Mouse (Mus musculus): Measurements from ENCODE around the gene Sarm1. TPM values are rescaled to one million over a fixed set of nuclear protein-coding genes. Genes with fewer than 3 reads are reported as not detected.

Gene Sarm1
- total RNA-seq, 1 experiment from 2014 or later, result 3.3 TPM

- peak; percentile 31 for DNase-seq
Observed at GRCm38 (mm10) chr11:78463286-78464036, 34.1 kb downstream of the Sarm1 start.

DNA sequence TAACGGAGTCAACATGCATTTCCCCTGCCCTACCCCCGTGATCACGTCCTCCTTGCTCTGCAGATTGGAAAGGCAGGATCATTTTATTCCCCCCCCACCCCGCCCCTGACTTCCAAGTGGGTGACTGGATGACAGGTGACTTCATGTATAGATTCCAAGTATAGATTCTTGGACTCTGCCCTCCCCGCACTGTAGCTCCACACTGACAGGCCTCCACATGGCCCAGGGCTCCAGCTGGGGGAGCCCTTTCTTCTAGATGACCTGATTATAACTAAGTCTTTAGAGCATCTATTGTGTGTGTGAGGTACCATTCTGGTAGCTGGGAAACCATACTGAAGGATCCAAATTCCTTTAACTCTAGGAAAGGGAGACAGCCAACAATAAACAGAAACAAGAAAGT, 34.9 kb downstream of the Sarm1 start:
- no peak for DNase-seq

DNA sequence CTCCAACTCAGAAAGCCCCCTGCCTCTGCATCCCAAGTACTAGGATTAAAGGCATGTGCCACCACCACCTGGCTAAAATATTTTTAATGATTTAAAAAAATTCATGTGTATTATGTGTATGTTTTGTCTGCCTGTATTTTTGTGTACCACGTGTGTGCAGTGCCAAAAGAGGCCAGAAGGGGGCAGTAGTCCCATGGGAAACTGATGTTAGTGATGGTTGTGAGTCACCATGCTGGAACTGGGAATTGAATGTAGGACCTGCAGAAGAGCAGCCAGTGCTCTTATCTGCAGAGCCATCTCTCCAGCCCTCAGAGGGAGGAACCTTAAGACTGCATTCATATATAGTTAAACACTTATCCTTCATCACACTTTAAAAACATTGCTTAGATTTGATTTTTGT, 35.7 kb downstream of the Sarm1 start:
- DNase-seq, result no peak

- DNase-seq, result no peak
Observed at GRCm38 (mm10) chr11:78458740-78459139, 38.8 kb downstream of the Sarm1 start.

DNA sequence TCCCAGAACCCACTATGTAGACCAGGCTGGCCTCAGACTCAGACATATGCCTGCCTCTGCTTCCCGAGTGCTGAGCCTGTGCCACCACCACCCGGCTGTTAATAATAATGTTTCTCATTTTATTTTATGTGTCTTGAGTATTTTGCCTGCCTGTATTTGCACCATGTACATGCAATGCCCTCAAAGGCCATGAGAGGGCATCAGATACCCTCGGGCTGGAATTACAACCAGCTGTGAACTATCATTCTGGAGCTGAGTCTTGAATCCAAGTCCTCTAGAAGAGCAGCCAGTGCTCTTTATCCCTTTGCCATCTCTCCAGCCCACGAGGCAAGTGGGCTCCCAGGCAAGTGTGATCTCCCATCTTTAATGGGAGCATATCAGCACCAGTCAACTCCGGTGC, 42.2 kb downstream of the Sarm1 start:
- DNase-seq, result peak; percentile 71

DNA sequence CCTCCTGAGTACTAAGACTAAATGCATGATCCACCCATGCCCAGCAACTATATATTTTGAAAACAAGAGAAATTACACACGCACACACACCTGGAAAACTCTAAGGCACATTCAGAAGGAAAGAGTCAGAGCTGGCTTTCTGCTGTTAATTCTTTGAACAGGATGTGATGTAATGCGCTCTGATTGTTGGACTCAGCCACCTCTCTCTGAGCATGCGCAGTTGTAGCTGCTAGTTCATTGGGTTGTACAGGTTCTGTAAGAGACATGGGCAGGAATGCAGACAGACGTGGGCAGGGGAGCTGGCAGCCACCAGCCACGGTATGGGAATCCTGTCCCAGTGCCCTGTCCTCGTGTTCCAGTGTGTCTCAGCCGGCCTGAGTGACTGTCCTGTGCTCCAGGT, 43.3 kb downstream of the Sarm1 start:
- DNase-seq, result no peak

GRCm38 (mm10) chr11:78453675-78454074, 43.9 kb downstream of the Sarm1 start:
- DNase-seq, result peak; percentile 84

DNA sequence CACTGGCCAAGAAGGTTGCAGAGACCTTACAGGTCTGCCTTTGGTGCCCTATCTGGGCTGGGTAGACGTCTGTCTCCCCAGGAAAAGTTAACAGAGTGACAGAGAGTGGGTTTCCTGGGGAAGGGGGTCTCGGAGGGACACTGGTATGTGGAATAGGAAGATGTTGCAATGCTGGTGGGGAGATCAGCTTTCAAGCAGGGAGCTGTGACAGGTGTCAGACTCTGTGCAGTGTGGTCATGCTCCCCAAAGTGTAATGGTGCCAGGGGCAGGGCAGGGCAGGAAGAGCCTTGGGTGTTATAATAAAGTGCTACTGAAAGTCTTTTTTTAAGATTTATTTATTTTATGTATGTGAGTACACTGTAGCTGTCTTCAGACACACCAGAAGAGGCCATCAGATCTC, 47.2 kb downstream of the Sarm1 start:
- DNase-seq, result no peak

DNA sequence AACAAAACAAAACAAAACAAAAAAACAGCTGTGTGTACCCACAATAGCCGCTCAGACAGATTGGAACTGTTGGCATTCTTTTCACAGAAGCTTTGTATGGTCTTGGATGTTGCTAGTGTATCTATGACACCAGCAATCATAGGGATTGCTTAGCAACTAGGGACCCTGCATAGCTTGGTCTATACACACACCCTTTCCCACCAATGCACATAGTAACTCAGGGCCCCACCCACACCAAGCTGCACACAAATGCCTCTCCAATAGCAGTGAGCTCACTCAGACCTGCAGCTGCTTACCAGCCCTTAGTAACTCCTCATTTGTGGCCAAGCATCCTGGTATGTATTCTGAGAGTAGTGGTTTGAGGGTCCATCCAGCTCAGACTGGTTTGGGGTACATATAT, 49.3 kb downstream of the Sarm1 start:
- no peak for DNase-seq

- DNase-seq, result no peak
Observed at GRCm38 (mm10) chr11:78447168-78447567, 50.4 kb downstream of the Sarm1 start.

DNA sequence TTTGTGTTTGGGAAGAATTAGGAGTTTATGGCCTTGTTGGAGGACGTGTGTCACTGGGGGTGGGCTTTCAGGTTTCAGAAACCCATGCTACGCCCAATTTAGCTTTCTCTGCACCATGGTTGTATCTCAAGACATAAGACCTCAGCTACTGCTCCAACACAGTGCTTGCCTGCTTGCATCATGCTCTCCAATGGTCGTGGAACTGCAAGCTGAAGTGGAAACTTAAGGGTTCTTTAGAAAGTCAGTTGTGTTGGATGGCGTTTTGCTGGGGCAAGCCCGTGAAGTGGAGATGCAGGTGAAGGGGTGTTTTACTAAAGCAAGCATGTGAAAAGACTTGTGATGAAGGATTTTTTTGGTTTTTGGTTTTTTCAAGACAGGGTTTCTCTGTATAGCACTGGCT, 54.4 kb downstream of the Sarm1 start:
- DNase-seq, result no peak

DNA sequence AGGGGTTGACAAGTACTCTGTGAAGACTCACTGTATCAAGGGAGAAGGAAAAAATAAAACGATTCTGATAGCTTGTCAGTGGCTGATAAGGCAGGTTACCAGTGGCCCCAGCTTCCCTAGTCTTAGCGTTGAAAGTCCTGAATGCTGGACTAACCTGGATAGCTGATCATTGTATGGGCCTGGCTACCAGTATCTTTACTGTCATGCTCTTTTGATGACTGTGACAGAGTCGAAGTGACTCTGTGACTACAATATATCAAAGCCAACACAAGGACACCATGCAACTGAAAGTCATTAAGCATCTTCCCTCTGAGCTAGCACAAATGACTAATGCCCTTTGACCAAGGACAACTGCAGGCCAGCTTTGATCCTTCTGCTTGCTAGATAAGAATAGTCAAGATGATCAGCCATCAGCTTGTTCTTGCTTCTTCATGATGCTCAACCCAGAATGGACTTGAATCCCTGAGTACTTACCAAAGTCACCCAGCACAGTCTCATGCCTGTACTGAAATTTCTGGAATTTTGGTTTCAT, 59.1 kb downstream of the Sarm1 start:
- DNase-seq, result peak; percentile 61

DNA sequence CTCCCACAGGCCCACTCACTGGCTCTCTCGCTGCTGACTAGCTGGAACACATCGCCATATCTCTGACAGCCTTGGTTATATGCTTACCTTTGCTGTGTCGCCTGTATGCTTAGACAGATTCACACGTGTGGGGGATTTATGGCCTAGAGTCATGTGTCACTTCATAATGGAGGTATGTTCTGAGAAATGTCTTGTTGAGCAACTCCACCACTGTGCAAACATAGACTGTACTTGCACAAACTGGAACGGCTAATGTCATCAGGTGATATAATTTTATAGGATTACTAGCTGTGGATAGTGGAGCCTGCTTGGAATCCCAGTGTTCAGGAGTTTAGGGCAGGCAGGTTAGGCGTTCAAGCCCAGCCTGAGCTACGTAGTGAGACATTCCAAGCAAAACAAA, 60.4 kb downstream of the Sarm1 start:
- no peak for DNase-seq

- DNase-seq, result peak; percentile 89
Observed at GRCm38 (mm10) chr11:78435776-78436349, 61.7 kb downstream of the Sarm1 start.

- no peak for DNase-seq
Observed at GRCm38 (mm10) chr11:78434052-78434451, 63.5 kb downstream of the Sarm1 start.

DNA sequence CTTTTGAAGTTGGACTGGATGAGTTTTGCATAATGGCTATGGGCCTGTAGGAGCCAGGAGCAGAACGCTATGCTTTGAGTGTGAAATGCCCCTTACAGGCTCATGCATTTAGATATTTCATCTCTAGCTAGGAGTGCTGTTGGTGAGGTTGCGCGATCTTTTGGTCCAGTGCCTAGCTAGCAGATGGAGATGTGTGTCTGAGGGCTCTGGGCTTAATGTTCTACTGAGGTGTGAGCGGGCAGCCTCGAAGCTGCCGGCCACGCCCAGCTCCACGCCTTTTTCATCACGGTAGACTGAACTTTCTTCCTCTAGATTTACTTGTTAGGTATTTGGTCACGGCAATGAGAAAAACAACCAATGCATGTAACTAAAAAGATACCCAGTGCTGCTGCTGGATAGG, 66.4 kb downstream of the Sarm1 start:
- no peak for DNase-seq

DNA sequence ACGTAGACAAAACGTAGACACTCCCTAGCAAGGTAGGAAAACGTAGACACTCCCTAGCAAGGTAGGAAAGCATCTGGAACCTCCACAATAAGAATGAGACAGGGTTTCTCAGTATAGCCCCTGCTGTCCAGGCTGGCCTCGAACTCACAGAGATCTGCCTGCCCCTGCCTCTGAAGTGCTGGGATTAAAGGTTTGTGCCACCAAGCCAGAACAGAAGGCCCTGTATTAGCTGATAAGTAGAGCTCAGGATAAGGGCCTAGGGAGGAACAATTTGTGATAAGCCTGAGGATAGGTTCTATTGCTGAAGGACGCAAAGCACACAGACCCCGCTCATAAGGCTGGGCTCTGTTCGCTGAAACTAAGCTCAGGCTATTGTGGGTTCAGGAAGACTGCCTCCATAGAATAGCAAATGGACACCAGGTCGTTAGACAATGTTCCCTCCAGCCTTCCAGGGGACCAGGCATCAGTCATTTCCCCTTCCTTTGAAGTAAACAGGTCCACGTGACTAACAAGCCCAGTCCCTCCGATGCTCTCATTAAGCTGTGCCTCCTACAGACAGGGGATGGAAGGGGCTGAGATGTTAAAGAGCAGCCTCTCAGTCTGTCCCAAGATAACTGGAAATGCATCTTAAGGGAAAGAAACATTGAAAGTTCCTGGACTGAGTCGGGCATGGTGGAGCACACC, 67.2 kb downstream of the Sarm1 start:
- DNase-seq, result no peak

GRCm38 (mm10) chr11:78428309-78428708, 69.2 kb downstream of the Sarm1 start:
- DNase-seq, result no peak

- DNase-seq, result no peak
Observed at GRCm38 (mm10) chr11:78427655-78428054, 69.9 kb downstream of the Sarm1 start.

- peak; percentile 22 for DNase-seq
Observed at GRCm38 (mm10) chr11:78425572-78425971, 72.0 kb downstream of the Sarm1 start.

DNA sequence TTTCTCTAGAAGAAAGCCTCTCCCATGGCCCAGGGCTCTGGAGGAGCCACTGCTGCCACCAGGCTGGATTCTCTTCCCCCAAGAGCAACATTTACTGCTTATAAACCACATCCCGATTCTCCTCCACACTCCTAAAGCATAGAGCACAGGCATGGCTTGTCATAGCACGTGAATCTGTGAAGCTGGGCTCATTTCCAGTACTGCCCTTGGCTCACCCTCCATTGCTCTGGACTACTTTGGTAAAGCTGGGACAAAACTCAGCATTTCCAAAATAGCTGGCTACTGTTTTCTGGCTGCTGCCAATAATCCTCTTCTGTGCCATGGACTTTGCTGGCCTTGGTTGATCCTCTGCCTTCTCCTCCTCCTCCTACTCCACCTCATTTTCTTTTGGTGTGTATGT, 73.2 kb downstream of the Sarm1 start:
- peak; percentile 67 for DNase-seq
